Mouse (Mus musculus) liver, embryonic 16.5 days (tissue): ENCODE measurements around the gene H2al3. TPM values are rescaled to one million over a fixed set of nuclear protein-coding genes. Genes with fewer than 3 reads are reported as not detected.

ENCODE experiments used
- polyA plus RNA-seq: library from polyadenylated mRNA; unstranded; fragments of >200 nt; fragmentation: Nextera tagmentation; extraction: Ambion mirVana; gene quantifications from 2 replicates; pipeline ENCODE4 v1.2.1, GENCODE M21; 2015

Gene H2al3
- polyA plus RNA-seq, 1 experiment from 2014 or later, result not detected

Other genes starting within 250 kb of the H2al3 start
- 24.1 and 26.8 TPM in 2 replicates for gene Dynlt3, start 186.7 kb upstream of the H2al3 start, polyA plus RNA-seq
- gene Hypm, start 2.8 kb upstream of the H2al3 start, polyA plus RNA-seq, result not detected in 2 replicates
- gene Sytl5, start 35.9 kb downstream of the H2al3 start, polyA plus RNA-seq, result 1.5 and 1.8 TPM in 2 replicates